In the genomic region with DNA sequence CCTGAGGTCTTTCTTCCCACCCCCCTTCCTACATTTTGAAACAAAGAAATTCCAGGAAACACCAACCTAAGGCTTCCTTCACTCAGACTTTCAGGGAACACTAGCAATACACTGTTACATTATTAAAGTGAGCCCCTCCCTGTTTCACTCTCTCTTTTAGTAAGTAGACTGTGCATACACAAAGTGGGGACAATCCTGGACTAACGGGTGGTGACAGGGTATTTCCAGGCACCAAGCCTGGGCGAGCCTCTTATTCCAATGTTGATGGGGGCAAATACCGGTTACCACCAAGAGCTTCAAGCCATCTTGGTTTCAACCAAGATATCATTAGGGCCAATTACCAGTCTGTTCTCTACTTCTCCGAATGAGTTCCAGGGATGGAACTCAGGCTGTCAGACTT, we compare ENCODE assay signal across 9 mouse cellular contexts. TPM values are rescaled to one million over a fixed set of nuclear protein-coding genes. Genes with fewer than 3 reads are reported as not detected.
A peak's percentile ranks its signal among the peaks of the same experiment; 100 is the strongest.
DNase-seq lines count a peak whose midpoint lies in the region; ATAC-seq and TF ChIP-seq lines count a peak whose summit lies in the region.
"Had no signal": no experiment of that assay in that cellular context is flagged by ENCODE, and none has a peak within 500 bp of the region (broad histone marks: within the 10 kb centered on the region; RNA-seq: fewer than 3 reads in every experiment).

No protein-coding gene starts in this region.

- H3K4me2 ChIP-seq in kidney, embryonic 14.5 days (replicated peaks; ENCODE audit: low read depth, low read length): peak overlapping the region; percentile 76; the same call in 1 of the 2 replicates
- peak overlapping the region; percentile 77 for H3K4me2 ChIP-seq in embryonic facial prominence, embryonic 11.5 days (ENCODE audit: low read depth, low read length)
- peak overlapping the region; percentile 77 for H3K4me2 ChIP-seq in hindbrain, postnatal 0 days (ENCODE audit: low read depth, low read length)
- peak overlapping the region; percentile 78 for H3K4me2 ChIP-seq in neural tube, embryonic 14.5 days (ENCODE audit: low read depth, low read length)

- no peak for ATAC-seq in kidney, embryonic 14.5 days (ENCODE audit: low FRiP score, low TSS enrichment)
- no peak for ATAC-seq in embryonic facial prominence, embryonic 11.5 days (replicated peaks; ENCODE audit: insufficient number of reproducible peaks, low FRiP score, low TSS enrichment, low read depth)
- ATAC-seq in hindbrain, postnatal 0 days: no peak
- ATAC-seq in neural tube, embryonic 14.5 days (ENCODE audit: low read depth): no peak

- intact Hi-C loops in gastrocnemius, postnatal 14 days (cut with DNase I; ENCODE audit: low total_unique reads): no loop called here

- no peaks in the 10 kb centered on the region for H3K9me3 ChIP-seq in kidney, embryonic 14.5 days (ENCODE audit: control insufficient read depth, low read length)
- H3K9me3 ChIP-seq in embryonic facial prominence, embryonic 11.5 days (replicated peaks; ENCODE audit: control insufficient read depth, low read length): no peaks in the 10 kb centered on the region
- H3K9me3 ChIP-seq in hindbrain, postnatal 0 days (ENCODE audit: low read length): no peaks in the 10 kb centered on the region
- no peaks in the 10 kb centered on the region for H3K9me3 ChIP-seq in neural tube, embryonic 14.5 days (ENCODE audit: control insufficient read depth, low read length)
- H3K9me3 ChIP-seq: liver, embryonic 15.5 days had no signal

- no peaks in the 10 kb centered on the region for H3K27me3 ChIP-seq in kidney, embryonic 14.5 days (ENCODE audit: control insufficient read depth, insufficient read depth, low read length)
- H3K27me3 ChIP-seq in embryonic facial prominence, embryonic 11.5 days (ENCODE audit: control insufficient read depth, insufficient read depth, low read length): no peaks in the 10 kb centered on the region
- no peaks in the 10 kb centered on the region for H3K27me3 ChIP-seq in hindbrain, postnatal 0 days (ENCODE audit: insufficient read depth, low read length)
- H3K27me3 ChIP-seq in neural tube, embryonic 14.5 days (ENCODE audit: control insufficient read depth, insufficient read depth, low read length): no peaks in the 10 kb centered on the region; the same call in 1 of the 2 replicates

- TF ChIP-seq CTCF in hindbrain, postnatal 0 days (IDR thresholded peaks at IDR 0.05; ENCODE audit: low read depth): no peak

- H3K4me3 ChIP-seq in kidney, embryonic 14.5 days (ENCODE audit: low read length): peak overlapping the region; percentile 94; the same call in 1 of the 2 replicates
- H3K4me3 ChIP-seq in embryonic facial prominence, embryonic 11.5 days (ENCODE audit: low read depth, low read length): peak overlapping the region; percentile 99; the same call in 1 of the 2 replicates
- peak overlapping the region; percentile 83 for H3K4me3 ChIP-seq in hindbrain, postnatal 0 days (ENCODE audit: low read length)
- peak overlapping the region; percentile 99; the same call in 1 of the 2 replicates for H3K4me3 ChIP-seq in neural tube, embryonic 14.5 days (ENCODE audit: low read depth, low read length)
- H3K4me3 ChIP-seq: liver, embryonic 15.5 days had no signal

- no peak overlapping the region for H3K27ac ChIP-seq in kidney, embryonic 14.5 days (ENCODE audit: low read depth, low read length)
- no peak overlapping the region for H3K27ac ChIP-seq in embryonic facial prominence, embryonic 11.5 days (replicated peaks; ENCODE audit: low read depth, low read length)
- H3K27ac ChIP-seq in hindbrain, postnatal 0 days: no peak overlapping the region
- H3K27ac ChIP-seq in neural tube, embryonic 14.5 days (ENCODE audit: low read depth, low read length): no peak overlapping the region
- H3K27ac ChIP-seq: liver, embryonic 15.5 days had no signal

- WGBS in kidney, embryonic 14.5 days: 72% methylated on average over 4 of the region's 4 CpGs
- 42% methylated on average over 4 of the region's 4 CpGs for WGBS in embryonic facial prominence, embryonic 11.5 days
- 56% methylated on average over 4 of the region's 4 CpGs for WGBS in hindbrain, postnatal 0 days
- 49% methylated on average over 4 of the region's 4 CpGs for WGBS in neural tube, embryonic 14.5 days

- no peak for DNase-seq in kidney, adult 9 months
- DNase-seq in embryonic facial prominence, embryonic 11.5 days (ENCODE audit: low spot score): no peak
- no peak for DNase-seq in hindbrain, postnatal 0 days (ENCODE audit: low spot score)
- DNase-seq in cerebellum, adult 11 months: no peak
- no peak for DNase-seq in gastrocnemius, postnatal 14 days
- no peak for DNase-seq in right cerebral cortex, postnatal 4 days

- no peaks in the 10 kb centered on the region for H3K36me3 ChIP-seq in kidney, embryonic 14.5 days (ENCODE audit: control insufficient read depth, insufficient read depth, low read length)
- no peaks in the 10 kb centered on the region for H3K36me3 ChIP-seq in embryonic facial prominence, embryonic 11.5 days (replicated peaks; ENCODE audit: control insufficient read depth, insufficient read depth, low read depth, low read length)
- H3K36me3 ChIP-seq in hindbrain, postnatal 0 days (ENCODE audit: insufficient read depth, low read length): no peaks in the 10 kb centered on the region
- no peaks in the 10 kb centered on the region for H3K36me3 ChIP-seq in neural tube, embryonic 14.5 days (ENCODE audit: control insufficient read depth, insufficient read depth, low read length)
- H3K36me3 ChIP-seq: liver, embryonic 15.5 days had no signal

- H3K9ac ChIP-seq in kidney, embryonic 14.5 days (ENCODE audit: low read depth, low read length): no peak overlapping the region; the same call in 1 of the 2 replicates
- no peak overlapping the region for H3K9ac ChIP-seq in embryonic facial prominence, embryonic 11.5 days (replicated peaks; ENCODE audit: low read length)
- H3K9ac ChIP-seq in hindbrain, postnatal 0 days (replicated peaks; ENCODE audit: low read length): no peak overlapping the region
- no peak overlapping the region for H3K9ac ChIP-seq in neural tube, embryonic 14.5 days (replicated peaks; ENCODE audit: low read depth, low read length)
- H3K9ac ChIP-seq: liver, embryonic 15.5 days had no signal

- H3K4me1 ChIP-seq in kidney, embryonic 14.5 days (ENCODE audit: control insufficient read depth, insufficient read depth, low read length): peaks cover 22% of the 10 kb centered on the region
- H3K4me1 ChIP-seq in embryonic facial prominence, embryonic 11.5 days (ENCODE audit: control insufficient read depth, insufficient read depth, low read length): 0 out of 2 replicates have a peak, but pooled peaks cover 4% of the 10 kb centered on the region
- peaks cover 32% of the 10 kb centered on the region for H3K4me1 ChIP-seq in hindbrain, postnatal 0 days (ENCODE audit: insufficient read depth, low read length)
- H3K4me1 ChIP-seq in neural tube, embryonic 14.5 days (ENCODE audit: control insufficient read depth, insufficient read depth, low read length): peaks cover 45% of the 10 kb centered on the region

RNA-seq across cellular contexts. Expression of gene Pmepa1, which starts 2.4 kb away (rescaled TPM):
- 4.9 and 5.8 TPM in 2 replicates for polyA plus RNA-seq in kidney, embryonic 14.5 days (2014; fragmentation: Nextera tagmentation; extraction: Ambion mirVana)
- 3.3 and 3.4 TPM in 2 replicates for polyA plus RNA-seq in embryonic facial prominence, embryonic 11.5 days (2014; fragmentation: Nextera tagmentation; extraction: Ambion mirVana)
- total RNA-seq in hindbrain, postnatal 0 days (2014; rRNA removed): 7.7 and 16.0 TPM in 2 replicates
- polyA plus RNA-seq in hindbrain, postnatal 0 days (2015; fragmentation: Nextera tagmentation; extraction: Ambion mirVana): 2.6 and 3.0 TPM in 2 replicates
- 5.6 and 6.8 TPM in 2 replicates for polyA plus RNA-seq in neural tube, embryonic 14.5 days (2014; fragmentation: Nextera tagmentation; extraction: Ambion mirVana)
- 10 to 100 TPM; 11.1 to 12.1 TPM for total RNA-seq in gastrocnemius, postnatal 14 days (2021)

RNA-seq across cellular contexts. Expression of gene Zbp1, which starts 55.2 kb away (rescaled TPM):
- 0.26 TPM in 1 of 2 replicates, not detected in the other for polyA plus RNA-seq in kidney, embryonic 14.5 days (2014; fragmentation: Nextera tagmentation; extraction: Ambion mirVana)
- polyA plus RNA-seq in embryonic facial prominence, embryonic 11.5 days (2014; fragmentation: Nextera tagmentation; extraction: Ambion mirVana): not detected in 2 replicates
- not detected in 2 replicates for total RNA-seq in hindbrain, postnatal 0 days (2014; rRNA removed)
- 0.58 and 0.68 TPM in 2 replicates for polyA plus RNA-seq in hindbrain, postnatal 0 days (2015; fragmentation: Nextera tagmentation; extraction: Ambion mirVana)
- 0.12 TPM in 1 of 2 replicates, not detected in the other for polyA plus RNA-seq in neural tube, embryonic 14.5 days (2014; fragmentation: Nextera tagmentation; extraction: Ambion mirVana)
- total RNA-seq in gastrocnemius, postnatal 14 days (2021): not detected
